In the genomic region with DNA sequence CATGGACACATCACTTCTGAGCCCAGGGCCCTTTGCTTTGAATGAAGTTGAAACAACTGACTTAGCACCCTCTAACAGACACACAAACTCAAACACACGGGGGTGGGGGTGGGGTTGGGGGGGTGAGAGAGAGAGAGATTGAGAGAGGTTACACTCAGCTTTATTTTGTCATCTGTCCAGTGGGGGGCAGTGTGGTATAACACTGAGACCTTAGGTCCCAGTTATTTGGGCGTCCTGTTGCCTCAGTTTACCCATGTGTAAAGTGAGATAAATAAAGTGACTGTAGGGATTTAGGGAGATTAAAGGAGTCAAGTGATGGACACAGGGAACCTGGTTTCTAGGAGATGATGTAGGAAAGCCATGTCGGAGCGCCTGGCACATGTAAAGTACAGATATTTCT, we compare ENCODE assay signal across 22 mouse cellular contexts. TPM values are rescaled to one million over a fixed set of nuclear protein-coding genes. Genes with fewer than 3 reads are reported as not detected.
DNase-seq lines count a peak whose midpoint lies in the region; ATAC-seq and TF ChIP-seq lines count a peak whose summit lies in the region.
"Had no signal": no experiment of that assay in that cellular context is flagged by ENCODE, and none has a peak within 500 bp of the region (broad histone marks: within the 10 kb centered on the region; RNA-seq: fewer than 3 reads in every experiment).

No protein-coding gene starts in this region.

- no peaks in the 10 kb centered on the region; the same call in 1 of the 2 replicates for H3K4me1 ChIP-seq in heart, postnatal 0 days (ENCODE audit: control insufficient read depth, insufficient read depth)
- peaks cover 8% of the 10 kb centered on the region for H3K4me1 ChIP-seq in heart, embryonic 12.5 days (replicated peaks)
- no peaks in the 10 kb centered on the region for H3K4me1 ChIP-seq in liver, postnatal 0 days (ENCODE audit: insufficient read depth)
- H3K4me1 ChIP-seq in liver, embryonic 12.5 days: no peaks in the 10 kb centered on the region
- peaks cover 3% of the 10 kb centered on the region in 2 experiments; a peak in 1 of 4 replicates for H3K4me1 ChIP-seq in CH12.LX (ENCODE audit: control insufficient read depth in 1 of 2, insufficient read depth in 2 of 2)
- no peaks in the 10 kb centered on the region for H3K4me1 ChIP-seq in cortical plate, adult 2 months (ENCODE audit: control insufficient read depth, insufficient read depth, low read length)
- H3K4me1 ChIP-seq: forebrain, embryonic 10.5 days; limb, embryonic 12.5 days; liver, embryonic 15.5 days had no signal

- H3K9me3 ChIP-seq in heart, postnatal 0 days (replicated peaks; ENCODE audit: control insufficient read depth, low read length): no peaks in the 10 kb centered on the region
- no peaks in the 10 kb centered on the region for H3K9me3 ChIP-seq in heart, embryonic 12.5 days (replicated peaks)
- no peaks in the 10 kb centered on the region for H3K9me3 ChIP-seq in liver, postnatal 0 days (ENCODE audit: low read length)
- H3K9me3 ChIP-seq in liver, embryonic 12.5 days (replicated peaks): no peaks in the 10 kb centered on the region
- peaks cover 3% of the 10 kb centered on the region for H3K9me3 ChIP-seq in CH12.LX (replicated peaks; ENCODE audit: low read length)
- H3K9me3 ChIP-seq: forebrain, embryonic 10.5 days; limb, embryonic 12.5 days; liver, embryonic 15.5 days had no signal

- H3K79me2 ChIP-seq in CH12.LX (replicated peaks; ENCODE audit: control insufficient read depth, extremely low read depth, insufficient read depth, poor library complexity, severe bottlenecking): no peaks in the 10 kb centered on the region

- DNase-seq in heart, postnatal 0 days (ENCODE audit: low spot score): no peak
- no peak for DNase-seq in liver, postnatal 0 days
- no peak for DNase-seq in CH12.LX (ENCODE audit: extremely low read depth)
- DNase-seq in cerebellum, adult 11 months: no peak
- DNase-seq: adrenal gland, postnatal 10 days; cerebellum, adult 11-12 months; cerebellum, postnatal 14 days; heart, adult 11 months; kidney, adult 8-10 months; layer of hippocampus, adult 9-11 months; lung, postnatal 36 days; thymus, postnatal 25 days had no signal

- in situ Hi-C loops in CH12.LX (cut with MboI; ENCODE audit: low pct_ligation_motif_present, low pct_unique_long_range_greater_than_20kb, low sequenced_read_pairs): no loop called here

- dilution Hi-C loops in CH12.LX (cut with MboI; ENCODE audit: extremely low pct_ligation_motif_present, extremely low pct_unique_long_range_greater_than_20kb, low sequenced_read_pairs): no loop called here

- H3K4me2 ChIP-seq in heart, postnatal 0 days (ENCODE audit: low read depth, low read length): no peak overlapping the region
- no peak overlapping the region for H3K4me2 ChIP-seq in heart, embryonic 12.5 days
- H3K4me2 ChIP-seq in liver, postnatal 0 days (ENCODE audit: low read depth, low read length): no peak overlapping the region
- no peak overlapping the region for H3K4me2 ChIP-seq in liver, embryonic 12.5 days
- H3K4me2 ChIP-seq in CH12.LX (ENCODE audit: insufficient read depth, low read depth, poor library complexity, severe bottlenecking): no peak overlapping the region
- H3K4me2 ChIP-seq: limb, embryonic 12.5 days; liver, embryonic 15.5 days had no signal

- peaks cover 97% of the 10 kb centered on the region for H3K36me3 ChIP-seq in heart, postnatal 0 days (replicated peaks; ENCODE audit: control insufficient read depth, insufficient read depth, low read length)
- peaks cover 96% of the 10 kb centered on the region for H3K36me3 ChIP-seq in heart, embryonic 12.5 days
- H3K36me3 ChIP-seq in liver, postnatal 0 days (replicated peaks; ENCODE audit: insufficient read depth, low read length): peaks cover 28% of the 10 kb centered on the region
- peaks cover 30% of the 10 kb centered on the region for H3K36me3 ChIP-seq in liver, embryonic 12.5 days
- no peaks in the 10 kb centered on the region for H3K36me3 ChIP-seq in CH12.LX (replicated peaks in 1 of 2; ENCODE audit: control insufficient read depth in 1 of 2, insufficient read depth in 1 of 2, low read length in 1 of 2)
- H3K36me3 ChIP-seq: liver, embryonic 15.5 days had no signal

- H3K27me3 ChIP-seq in heart, postnatal 0 days (ENCODE audit: control insufficient read depth, insufficient read depth, low read length): no peaks in the 10 kb centered on the region
- H3K27me3 ChIP-seq in heart, embryonic 12.5 days (replicated peaks): no peaks in the 10 kb centered on the region
- H3K27me3 ChIP-seq in liver, postnatal 0 days (ENCODE audit: insufficient read depth, low read length): no peaks in the 10 kb centered on the region
- H3K27me3 ChIP-seq in liver, embryonic 12.5 days (replicated peaks): no peaks in the 10 kb centered on the region
- peaks cover 63% of the 10 kb centered on the region for H3K27me3 ChIP-seq in CH12.LX (replicated peaks)
- H3K27me3 ChIP-seq: limb, embryonic 12.5 days; liver, embryonic 15.5 days; Patski had no signal

- TF ChIP-seq RAD21 in CH12.LX (IDR thresholded peaks at IDR 0.05; ENCODE audit: low read depth, low read length): peak; percentile 26

- TF ChIP-seq EP300 in heart, postnatal 0 days (IDR thresholded peaks at IDR 0.05; ENCODE audit: low read depth): no peak
- TF ChIP-seq EP300 in liver, postnatal 0 days (IDR thresholded peaks at IDR 0.05; ENCODE audit: low read depth): no peak
- TF ChIP-seq EP300 in CH12.LX (IDR thresholded peaks at IDR 0.05; ENCODE audit: low read length): no peak

- no peak for ATAC-seq in heart, postnatal 0 days (ENCODE audit: insufficient read depth, low read depth)
- no peak for ATAC-seq in heart, embryonic 12.5 days (ENCODE audit: insufficient number of reproducible peaks, low FRiP score)
- no peak for ATAC-seq in liver, postnatal 0 days
- no peak for ATAC-seq in liver, embryonic 12.5 days
- ATAC-seq: Patski had no signal

- no peak for TF ChIP-seq POLR2A in CH12.LX (IDR thresholded peaks at IDR 0.05; ENCODE audit: low read depth, low read length)
- no peak for TF ChIP-seq POLR2A in cortical plate, adult 2 months (IDR thresholded peaks at IDR 0.05; ENCODE audit: extremely low read depth, insufficient read depth, low read length)

- H3K4me3 ChIP-seq in heart, postnatal 0 days (ENCODE audit: low read depth, low read length): no peak overlapping the region
- no peak overlapping the region for H3K4me3 ChIP-seq in heart, embryonic 12.5 days
- H3K4me3 ChIP-seq in liver, postnatal 0 days (ENCODE audit: low read depth, low read length): no peak overlapping the region
- no peak overlapping the region for H3K4me3 ChIP-seq in liver, embryonic 12.5 days
- H3K4me3 ChIP-seq in CH12.LX (replicated peaks in 1 of 3; ENCODE audit: low read depth in 2 of 3, low read length in 2 of 3, poor library complexity in 1 of 3): no peak overlapping the region
- no peak overlapping the region for H3K4me3 ChIP-seq in cortical plate, adult 2 months (ENCODE audit: insufficient read depth, low read length)
- H3K4me3 ChIP-seq: forebrain, embryonic 10.5 days; limb, embryonic 12.5 days; liver, embryonic 15.5 days had no signal

- 75% methylated on average over 4 of the region's 4 CpGs for WGBS in heart, postnatal 0 days
- 79% methylated on average over 4 of the region's 4 CpGs for WGBS in heart, embryonic 12.5 days
- WGBS in liver, postnatal 0 days (ENCODE audit: insufficient replicate concordance): 76% methylated on average over 4 of the region's 4 CpGs
- WGBS in liver, embryonic 12.5 days (ENCODE audit: insufficient replicate concordance): 67% methylated on average over 4 of the region's 4 CpGs

- H3K9ac ChIP-seq in heart, postnatal 0 days (replicated peaks; ENCODE audit: low read depth, low read length): no peak overlapping the region
- no peak overlapping the region for H3K9ac ChIP-seq in heart, embryonic 12.5 days
- no peak overlapping the region for H3K9ac ChIP-seq in liver, postnatal 0 days (replicated peaks)
- H3K9ac ChIP-seq in liver, embryonic 12.5 days: no peak overlapping the region
- no peak overlapping the region for H3K9ac ChIP-seq in CH12.LX (ENCODE audit: insufficient read depth, low read depth)
- H3K9ac ChIP-seq: limb, embryonic 12.5 days; liver, embryonic 15.5 days had no signal

- no peak overlapping the region for H3K27ac ChIP-seq in heart, postnatal 0 days (ENCODE audit: low read depth)
- H3K27ac ChIP-seq in heart, embryonic 12.5 days (ENCODE audit: poor library complexity, severe bottlenecking): no peak overlapping the region
- H3K27ac ChIP-seq in liver, postnatal 0 days (ENCODE audit: low read depth): no peak overlapping the region
- no peak overlapping the region for H3K27ac ChIP-seq in liver, embryonic 12.5 days
- no peak overlapping the region for H3K27ac ChIP-seq in CH12.LX (ENCODE audit: insufficient read depth, low read depth)
- no peak overlapping the region for H3K27ac ChIP-seq in cortical plate, adult 2 months (ENCODE audit: insufficient read depth, low read length)
- H3K27ac ChIP-seq: forebrain, embryonic 10.5 days; limb, embryonic 12.5 days; liver, embryonic 15.5 days had no signal

- TF ChIP-seq CTCF in heart, postnatal 0 days (IDR thresholded peaks at IDR 0.05; ENCODE audit: low read depth): peak; percentile 22; the same call in 1 of the 2 replicates
- peak; percentile 27; the same call in 1 of the 2 replicates for TF ChIP-seq CTCF in liver, postnatal 0 days (IDR thresholded peaks at IDR 0.05; ENCODE audit: low read depth)
- TF ChIP-seq CTCF in CH12.LX (conservative IDR thresholded peaks at IDR 0.05 in 1 of 2, IDR thresholded peaks at IDR 0.05 in 1 of 2; ENCODE audit: low read depth in 2 of 2, low read length in 2 of 2): peak in 1 of 2 experiments; percentile 49; a peak in 2 of 4 replicates
- TF ChIP-seq CTCF in cortical plate, adult 2 months (IDR thresholded peaks at IDR 0.05; ENCODE audit: extremely low read depth, insufficient read depth, low read length): peak; percentile 17; the same call in 1 of the 2 replicates

TF ChIP-seq in CH12.LX, 34 proteins besides CTCF, POLR2A, EP300 and RAD21:
- TF ChIP-seq ZNF384 (IDR thresholded peaks at IDR 0.05; ENCODE audit: low read depth, low read length) (no peak), USF1 (IDR thresholded peaks at IDR 0.05; ENCODE audit: low read depth, low read length) (no peak), SMC3 (IDR thresholded peaks at IDR 0.05; ENCODE audit: low read depth, low read length) (0 out of 2 replicates have a peak, but pooled peaks have one; percentile 5)

RNA-seq across cellular contexts. Expression of a gene that starts 32.8 kb away (rescaled TPM):
- not detected in 2 replicates for total RNA-seq in heart, postnatal 0 days (2014; rRNA removed; ENCODE audit: low replicate concordance)
- 0.12 and 0.25 TPM in 2 replicates for polyA plus RNA-seq in heart, postnatal 0 days (2015; fragmentation: Nextera tagmentation; extraction: Ambion mirVana)
- polyA plus RNA-seq in heart, embryonic 12.5 days (2016; fragmentation: Nextera tagmentation; extraction: Ambion mirVana): 0.15 and 0.18 TPM in 2 replicates
- polyA plus RNA-seq in liver, postnatal 0 days (2015; fragmentation: Nextera tagmentation; extraction: Ambion mirVana): 0.38 and 0.52 TPM in 2 replicates
- not detected in 2 replicates for polyA plus RNA-seq in liver, embryonic 12.5 days (2016; fragmentation: Nextera tagmentation; extraction: Ambion mirVana)
- total RNA-seq in CH12.LX (2012; rRNA removed) (not detected in 2 replicates), CH12.LX (2014; rRNA removed) (not detected in 2 replicates)
- not detected in 2 replicates for polyA plus RNA-seq in CH12.LX (2012; ENCODE audit: insufficient read length, low read depth)
- 0.68 and 0.86 TPM in 2 replicates for polyA plus RNA-seq in cortical plate, adult 2 months (2012; rRNA removed)
- polyA plus RNA-seq: C2C12; forebrain, embryonic 10.5 days; heart, embryonic 14.5 days; limb, embryonic 12.5 days; liver, embryonic 15.5 days; neural tube, embryonic 11.5 days had no signal
